Mouse (Mus musculus) limb, embryonic 10.5 days (tissue): ENCODE results near the gene Ttc28. TPM values are rescaled to one million over a fixed set of nuclear protein-coding genes. Genes with fewer than 3 reads are reported as not detected.
"Not testable (repeated sequence)": the region's sequence is repeated elsewhere in the genome, so short reads cannot be mapped to it uniquely, and the experiment has no call there.

Source experiments
- DNase-seq: peaks from one replicate; pipeline ENCODE4 v3.0.0-alpha.2; 2017; ENCODE audit warnings: low spot score
- H3K27ac ChIP-seq: fragments of 300-500 bp; sonication (generic); 2 replicates; pipeline ENCODE4 v1.5.1; 2016; ENCODE audit warnings: mild to moderate bottlenecking
- H3K27me3 ChIP-seq: fragments of 300-500 bp; sonication (generic); 2 replicates; pipeline ENCODE4 v1.6.1; 2016; ENCODE audit warnings: low read depth, mild to moderate bottlenecking; ENCODE audit not compliant: poor library complexity, severe bottlenecking
- H3K36me3 ChIP-seq: fragments of 300-500 bp; sonication (generic); 2 replicates; pipeline ENCODE4 v1.6.1; 2016; ENCODE audit warnings: mild to moderate bottlenecking, moderate library complexity
- H3K4me1 ChIP-seq: fragments of 300-500 bp; sonication (generic); 2 replicates; pipeline ENCODE4 v1.6.1; 2016
- H3K4me3 ChIP-seq: fragments of 300-500 bp; sonication (generic); 2 replicates; pipeline ENCODE4 v1.5.1; 2016; ENCODE audit warnings: mild to moderate bottlenecking, moderate library complexity
- H3K9me3 ChIP-seq: fragments of 300-500 bp; sonication (generic); replicated peaks from 2 replicates; pipeline ENCODE4 v1.6.1; 2016; ENCODE audit warnings: mild to moderate bottlenecking
- WGBS: fragments of 180-500 bp; shearing (Covaris S2); methylation state at CpG from one replicate; pipeline ENCODE4 v1.1.7; 2016; 5-methylcytosine and 5-hydroxymethylcytosine counted together
- polyA plus RNA-seq: library from polyadenylated mRNA; unstranded; fragments of >200 nt; fragmentation: Nextera tagmentation; extraction: Ambion mirVana; gene quantifications from 2 replicates; pipeline ENCODE4 v1.2.1, GENCODE M21; 2016

The Ttc28 gene
- polyA plus RNA-seq, 1 experiment from 2014 or later: 15.1 TPM

- Histone ChIP-seq H3K27ac (0 out of 2 replicates have a peak overlapping the region, but pooled peaks have one; percentile 1), H3K36me3 (no peaks in the 10 kb centered on the region; the same call in 1 of the 2 replicates), H3K4me1 (peaks cover 38% of the 10 kb centered on the region), H3K9me3 (no peaks in the 10 kb centered on the region), H3K27me3 (no peaks in the 10 kb centered on the region), H3K4me3 (no peak overlapping the region)
- no peak for DNase-seq
- WGBS: 86% methylated on average over 11 of the region's 11 CpGs
Observed at GRCm38 (mm10) chr5:111254781-111255180, 375.2 kb downstream of the Ttc28 start.

- 32% methylated on average over 7 of the region's 7 CpGs for WGBS
- Histone ChIP-seq H3K27ac (peak overlapping the region; percentile 69), H3K4me3 (no peak overlapping the region), H3K4me1 (peaks cover 38% of the 10 kb centered on the region), H3K9me3 (no peaks in the 10 kb centered on the region), H3K27me3 (no peaks in the 10 kb centered on the region), H3K36me3 (no peaks in the 10 kb centered on the region; the same call in 1 of the 2 replicates)
- DNase-seq: no peak
Observed at GRCm38 (mm10) chr5:111256181-111256580, 376.6 kb downstream of the Ttc28 start.

GRCm38 (mm10) chr5:111257127-111257526, 377.5 kb downstream of the Ttc28 start:
- Histone ChIP-seq H3K27me3 (no peaks in the 10 kb centered on the region), H3K36me3 (no peaks in the 10 kb centered on the region; the same call in 1 of the 2 replicates), H3K27ac (0 out of 2 replicates have a peak overlapping the region, but pooled peaks have one; percentile 17), H3K9me3 (no peaks in the 10 kb centered on the region), H3K4me1 (peaks cover 44% of the 10 kb centered on the region), H3K4me3 (no peak overlapping the region)
- DNase-seq: peak; percentile 84
- 3% methylated on average over 2 of the region's 2 CpGs for WGBS

DNA sequence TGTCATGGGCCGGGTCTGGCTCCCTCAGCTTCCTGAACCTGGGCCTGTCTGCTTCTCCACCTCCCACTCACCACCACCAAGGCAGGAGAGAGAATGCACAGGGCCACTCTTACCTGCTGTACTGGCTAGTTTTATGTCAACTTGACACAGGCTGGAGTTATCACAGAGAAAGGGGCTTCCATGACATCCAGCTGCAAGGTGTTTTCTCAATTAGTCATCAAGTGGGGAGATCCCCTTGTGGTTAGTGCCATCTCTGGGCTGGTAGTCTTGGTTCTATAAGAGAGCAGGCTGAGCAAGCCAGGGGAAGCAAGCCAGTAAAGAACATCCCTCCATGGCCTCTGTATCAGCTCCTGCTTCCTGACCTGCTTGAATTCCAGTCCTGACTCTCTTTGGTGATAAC, 381.6 kb downstream of the Ttc28 start:
- not testable (repeated sequence) for H3K27me3 ChIP-seq, H3K9me3 ChIP-seq, H3K27ac ChIP-seq, DNase-seq, H3K4me3 ChIP-seq
- Histone ChIP-seq H3K4me1 (peaks cover 43% of the 10 kb centered on the region), H3K36me3 (peaks cover 14% of the 10 kb centered on the region)
- WGBS: 75% methylated on average over 1 of the region's 1 CpGs

GRCm38 (mm10) chr5:111261733-111262573, 382.4 kb downstream of the Ttc28 start:
- peaks cover 35% of the 10 kb centered on the region for H3K4me1 ChIP-seq
- peaks cover 22% of the 10 kb centered on the region for H3K36me3 ChIP-seq
- H3K27me3 ChIP-seq: no peaks in the 10 kb centered on the region
- H3K4me3 ChIP-seq: no peak overlapping the region
- no peak for DNase-seq
- WGBS: 69% methylated on average over 13 of the region's 13 CpGs
- no peaks in the 10 kb centered on the region; the same call in 1 of the 2 replicates for H3K9me3 ChIP-seq
- H3K27ac ChIP-seq: peak overlapping the region; percentile 42

GRCm38 (mm10) chr5:111262574-111263239, 383.1 kb downstream of the Ttc28 start:
- Histone ChIP-seq H3K9me3 (no peaks in the 10 kb centered on the region; the same call in 1 of the 2 replicates), H3K27ac (peak overlapping the region; percentile 42), H3K36me3 (peaks cover 30% of the 10 kb centered on the region), H3K27me3 (no peaks in the 10 kb centered on the region), H3K4me1 (peaks cover 28% of the 10 kb centered on the region), H3K4me3 (no peak overlapping the region; the same call in 1 of the 2 replicates)
- no peak for DNase-seq
- WGBS: 21% methylated on average over 11 of the region's 11 CpGs

DNA sequence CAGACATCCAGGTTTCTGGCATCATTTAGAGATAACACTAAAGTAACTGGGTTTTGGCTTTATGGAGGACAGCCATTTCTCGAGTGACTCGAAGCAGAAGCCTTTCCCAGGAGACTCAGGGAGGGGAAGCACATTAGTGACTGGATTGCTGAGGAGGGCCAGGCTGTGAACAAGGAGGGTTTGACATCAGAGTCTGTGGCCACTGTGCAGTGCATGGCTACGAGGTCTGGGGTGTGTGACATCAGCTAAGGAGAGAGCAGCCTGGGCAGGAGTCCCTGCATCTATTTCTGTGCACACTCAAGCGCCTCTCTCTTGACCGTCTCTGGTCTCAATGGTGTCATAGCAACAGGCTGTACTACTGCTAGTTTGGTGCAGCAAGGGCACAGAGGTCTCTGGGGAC, 383.8 kb downstream of the Ttc28 start:
- no peaks in the 10 kb centered on the region for H3K27me3 ChIP-seq
- H3K4me1 ChIP-seq: peaks cover 28% of the 10 kb centered on the region
- no peaks in the 10 kb centered on the region; the same call in 1 of the 2 replicates for H3K9me3 ChIP-seq
- peak overlapping the region; percentile 42 for H3K27ac ChIP-seq
- no peak for DNase-seq
- WGBS: 40% methylated on average over 5 of the region's 5 CpGs
- H3K4me3 ChIP-seq: no peak overlapping the region
- H3K36me3 ChIP-seq: peaks cover 31% of the 10 kb centered on the region

- Histone ChIP-seq H3K4me1 (peaks cover 32% of the 10 kb centered on the region), H3K4me3 (no peak overlapping the region), H3K27ac (no peak overlapping the region), H3K9me3 (no peaks in the 10 kb centered on the region; the same call in 1 of the 2 replicates), H3K36me3 (peaks cover 34% of the 10 kb centered on the region), H3K27me3 (no peaks in the 10 kb centered on the region)
- no peak for DNase-seq
- WGBS: 86% methylated on average over 7 of the region's 7 CpGs
Observed at GRCm38 (mm10) chr5:111264488-111264887, 384.9 kb downstream of the Ttc28 start.

GRCm38 (mm10) chr5:111266658-111267057, 387.1 kb downstream of the Ttc28 start:
- H3K4me1 ChIP-seq: peaks cover 35% of the 10 kb centered on the region
- WGBS: 93% methylated on average over 5 of the region's 5 CpGs
- no peak overlapping the region for H3K4me3 ChIP-seq

DNA sequence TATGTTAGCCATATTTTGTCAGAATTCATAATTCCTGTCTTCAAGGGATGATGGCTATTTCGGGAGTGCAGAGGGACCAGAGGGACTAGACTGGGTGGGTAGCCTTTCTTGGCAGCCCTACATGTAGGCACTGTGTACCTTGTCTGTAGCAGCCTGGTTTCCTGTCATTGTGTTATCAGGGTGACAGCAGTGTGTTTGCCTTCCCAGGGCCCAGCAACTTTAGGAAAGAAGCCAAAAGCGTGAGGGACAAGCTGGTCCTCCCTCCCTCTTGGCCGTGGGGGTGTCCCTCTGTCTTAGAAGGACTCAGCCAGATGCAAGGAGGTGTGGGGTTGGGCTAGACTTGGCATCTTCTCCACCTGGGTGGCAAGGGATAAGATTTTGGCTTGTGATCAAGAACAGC, 387.5 kb downstream of the Ttc28 start:
- no peak for DNase-seq
- H3K36me3 ChIP-seq: peaks cover 43% of the 10 kb centered on the region
- no peak overlapping the region for H3K4me3 ChIP-seq
- H3K4me1 ChIP-seq: peaks cover 31% of the 10 kb centered on the region
- H3K27ac ChIP-seq: no peak overlapping the region
- no peaks in the 10 kb centered on the region; the same call in 1 of the 2 replicates for H3K9me3 ChIP-seq
- 84% methylated on average over 3 of the region's 3 CpGs for WGBS
- H3K27me3 ChIP-seq: no peaks in the 10 kb centered on the region

More at GRCm38 (mm10) chr5:111266658-111267057, 387.1 kb downstream of the Ttc28 start:
- H3K36me3 ChIP-seq: peaks cover 39% of the 10 kb centered on the region
- no peak for DNase-seq
- H3K27me3 ChIP-seq: no peaks in the 10 kb centered on the region
- no peaks in the 10 kb centered on the region; the same call in 1 of the 2 replicates for H3K9me3 ChIP-seq
- no peak overlapping the region for H3K27ac ChIP-seq

GRCm38 (mm10) chr5:111268852-111269251, 389.2 kb downstream of the Ttc28 start:
- DNase-seq: no peak
- WGBS: 37% methylated on average over 2 of the region's 2 CpGs
- H3K4me3 ChIP-seq: no peak overlapping the region
- H3K4me1 ChIP-seq: peaks cover 17% of the 10 kb centered on the region
- peaks cover 57% of the 10 kb centered on the region for H3K36me3 ChIP-seq
- no peaks in the 10 kb centered on the region; the same call in 1 of the 2 replicates for H3K9me3 ChIP-seq
- no peak overlapping the region for H3K27ac ChIP-seq
- no peaks in the 10 kb centered on the region for H3K27me3 ChIP-seq

DNA sequence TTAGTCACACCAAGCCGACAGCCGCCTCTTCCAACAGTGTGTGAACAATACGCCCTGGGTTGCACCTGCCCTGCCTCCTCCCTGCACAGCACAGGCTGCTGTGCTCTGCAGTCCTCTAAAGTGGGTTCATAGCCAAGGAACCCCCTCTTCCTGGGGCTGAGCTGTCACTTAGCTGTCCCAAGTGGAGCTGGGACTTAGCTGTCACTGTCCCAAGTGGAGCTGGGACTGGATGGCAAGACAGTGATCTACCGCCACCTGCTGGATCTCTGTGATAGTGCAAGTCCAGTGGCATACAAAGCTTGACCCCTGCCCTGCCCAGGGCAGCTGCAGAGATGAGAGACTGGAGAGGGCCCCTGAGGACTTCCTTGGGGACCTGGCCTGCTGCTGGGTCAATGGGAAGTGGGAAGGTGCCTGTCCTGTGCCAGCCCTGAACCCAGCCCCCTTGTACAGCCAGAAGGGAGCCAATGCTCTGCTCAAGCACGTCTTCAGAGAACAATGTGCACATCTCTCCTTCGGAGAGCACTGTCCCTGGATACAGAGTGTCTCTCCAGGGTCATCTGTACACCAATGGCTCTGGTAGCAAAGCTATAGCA, 390.1 kb downstream of the Ttc28 start:
- Histone ChIP-seq H3K9me3 (no peaks in the 10 kb centered on the region; the same call in 1 of the 2 replicates), H3K36me3 (peaks cover 61% of the 10 kb centered on the region), H3K27me3 (no peaks in the 10 kb centered on the region), H3K27ac (no peak overlapping the region), H3K4me1 (peaks cover 17% of the 10 kb centered on the region), H3K4me3 (no peak overlapping the region)
- DNase-seq: peak; percentile 92
- WGBS: 73% methylated on average over 6 of the region's 6 CpGs
